Mouse (Mus musculus) gastrocnemius, adult 18-20 months (tissue): Measurements from ENCODE around the gene Miga2. TPM values are rescaled to one million over a fixed set of nuclear protein-coding genes. Genes with fewer than 3 reads are reported as not detected.
A peak's percentile ranks its signal among the peaks of the same experiment; 100 is the strongest.

Source experiments
- DNase-seq: peaks from one replicate; pipeline ENCODE4 v3.0.0; 2021; ENCODE audit warnings: low spot score
- long read RNA-seq, 2 experiments: library from polyadenylated mRNA; stranded (forward); transcript quantifications; one replicate each; pipeline ENCODE4 v2.0.0; 2021
- total RNA-seq, 2 experiments: library from RNA; stranded (reverse); gene quantifications; 2 replicates each; pipeline ENCODE4 v1.2.3; 2021

The Miga2 gene
- 10 to 100 TPM; 24.8 to 31.0 TPM for total RNA-seq
- long read RNA-seq, experiment 1, transcript Miga2-201 (16 exons, 3,381 nt), result major isoform, 11 of 24 reads
- long read RNA-seq, experiment 1, partial matches to known transcripts, result 2 of 24 reads
- long read RNA-seq, experiment 1, other reads (novel, unspliced or antisense), result 7 of 24 reads
- long read RNA-seq, experiment 2, transcript Miga2-201 (16 exons, 3,381 nt), result major isoform, 12 of 29 reads
- long read RNA-seq, experiment 2, partial matches to known transcripts, result 8 of 29 reads
- long read RNA-seq, experiment 2, other reads (novel, unspliced or antisense), result 8 of 29 reads

- peak; percentile 100 for DNase-seq
Measured at GRCm38 (mm10) chr2:30363773-30364650, at the start of gene Miga2. TSS of gene Miga2 (plus strand) at chr2:30364233.

DNA sequence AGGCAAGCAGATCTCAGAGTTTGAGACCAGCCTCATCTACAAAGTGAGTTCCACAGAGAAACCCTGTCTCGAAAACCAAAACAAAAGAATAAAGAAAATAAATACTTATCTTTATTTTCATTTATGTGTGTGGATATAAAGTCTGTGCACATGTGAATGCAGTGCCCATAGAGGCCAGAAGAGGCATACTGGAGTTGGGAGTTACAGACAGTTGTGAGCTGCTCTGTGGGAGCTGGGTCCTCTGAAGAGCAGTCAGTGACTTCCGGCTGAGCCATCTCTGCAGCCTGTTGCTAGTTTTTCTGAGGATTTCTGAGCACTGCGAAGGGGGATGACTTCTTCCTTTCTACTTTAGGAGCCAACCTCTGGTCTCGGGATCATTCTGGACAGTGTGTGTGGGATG lies 47.9 kb upstream of the Miga2 start:
- no peak for DNase-seq

GRCm38 (mm10) chr2:30316955-30317354 lies 47.1 kb upstream of the Miga2 start:
- no peak for DNase-seq

DNA sequence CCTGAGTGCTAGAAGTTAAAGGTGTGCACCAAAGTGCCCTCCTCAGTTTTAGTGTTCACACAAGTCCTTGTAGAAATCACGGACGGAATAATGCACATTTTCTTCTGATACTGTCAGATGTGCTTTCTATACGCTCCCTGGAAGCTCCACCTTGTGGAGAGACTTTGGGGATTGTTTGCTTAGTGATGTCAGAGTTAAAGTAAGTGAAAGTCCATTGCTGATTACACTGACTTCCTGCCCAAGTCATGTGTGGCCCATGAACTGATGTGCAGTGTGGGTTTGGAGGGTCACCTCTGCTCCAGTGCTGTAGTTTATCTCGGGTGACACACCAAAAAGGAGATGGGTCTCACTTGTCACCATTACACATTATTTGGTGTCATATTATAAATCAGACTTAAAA lies 44.8 kb upstream of the Miga2 start:
- DNase-seq, result no peak

DNA sequence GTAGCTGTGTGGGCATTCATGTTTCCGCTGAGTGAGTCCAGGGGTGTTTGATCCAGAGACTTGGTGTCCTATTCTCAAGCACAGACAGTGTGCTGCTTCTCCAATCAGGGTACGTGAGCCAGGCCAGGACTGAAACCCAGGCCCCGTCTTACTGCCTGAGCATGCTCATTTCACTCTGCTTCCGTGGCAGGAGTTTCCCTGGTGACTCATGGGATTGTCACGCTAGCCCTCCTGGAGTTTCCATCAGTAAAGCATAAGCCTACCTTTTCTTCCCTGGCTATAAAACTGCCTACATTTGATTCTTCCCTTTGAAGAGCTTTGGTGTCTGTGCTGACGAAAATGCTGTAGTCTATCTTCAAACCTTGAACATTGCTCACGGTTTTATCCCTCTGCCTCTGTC lies 40.9 kb upstream of the Miga2 start:
- no peak for DNase-seq

GRCm38 (mm10) chr2:30325296-30325695 lies 38.7 kb upstream of the Miga2 start:
- DNase-seq, result no peak

DNA sequence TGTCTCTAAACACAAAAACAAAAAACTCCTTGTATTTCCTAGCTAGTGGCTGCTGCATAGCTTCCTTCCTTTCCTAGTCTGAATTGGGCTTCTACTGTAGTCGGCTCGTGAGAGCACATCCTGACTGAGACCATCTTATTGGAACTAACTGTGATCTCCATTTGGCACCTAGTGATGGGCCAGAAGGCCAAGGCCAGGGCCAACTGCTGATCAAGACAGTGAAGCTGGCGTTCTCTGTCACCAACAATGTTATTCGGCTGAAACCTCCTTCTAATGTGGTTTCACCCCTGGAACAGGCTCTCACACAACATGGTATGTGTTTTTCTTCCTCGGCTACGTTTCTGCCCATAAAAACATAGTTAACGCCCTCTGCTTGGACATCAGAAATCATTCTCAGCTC lies 36.8 kb upstream of the Miga2 start:
- DNase-seq, result no peak

DNA sequence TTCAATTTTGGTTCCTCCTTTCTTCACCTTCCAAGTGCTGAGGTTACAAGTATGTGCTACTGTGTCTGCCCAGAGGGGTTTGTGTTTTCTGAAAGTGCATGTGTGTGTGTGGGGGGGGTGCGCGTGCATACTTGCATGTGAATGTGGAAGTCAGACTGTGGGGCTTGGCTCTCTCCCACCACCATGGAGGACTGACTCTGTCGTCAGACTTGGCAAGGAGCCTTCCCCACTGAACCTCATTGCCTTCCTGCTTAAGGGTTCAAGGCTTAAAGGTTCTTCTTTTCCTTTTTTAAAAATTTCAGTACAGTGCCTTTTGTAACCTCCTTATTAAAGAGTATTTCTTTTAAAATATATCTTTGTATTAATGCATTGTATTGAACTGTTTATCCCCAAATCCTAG lies 35.2 kb upstream of the Miga2 start:
- no peak for DNase-seq

GRCm38 (mm10) chr2:30335324-30335723 lies 28.7 kb upstream of the Miga2 start:
- no peak for DNase-seq

DNA sequence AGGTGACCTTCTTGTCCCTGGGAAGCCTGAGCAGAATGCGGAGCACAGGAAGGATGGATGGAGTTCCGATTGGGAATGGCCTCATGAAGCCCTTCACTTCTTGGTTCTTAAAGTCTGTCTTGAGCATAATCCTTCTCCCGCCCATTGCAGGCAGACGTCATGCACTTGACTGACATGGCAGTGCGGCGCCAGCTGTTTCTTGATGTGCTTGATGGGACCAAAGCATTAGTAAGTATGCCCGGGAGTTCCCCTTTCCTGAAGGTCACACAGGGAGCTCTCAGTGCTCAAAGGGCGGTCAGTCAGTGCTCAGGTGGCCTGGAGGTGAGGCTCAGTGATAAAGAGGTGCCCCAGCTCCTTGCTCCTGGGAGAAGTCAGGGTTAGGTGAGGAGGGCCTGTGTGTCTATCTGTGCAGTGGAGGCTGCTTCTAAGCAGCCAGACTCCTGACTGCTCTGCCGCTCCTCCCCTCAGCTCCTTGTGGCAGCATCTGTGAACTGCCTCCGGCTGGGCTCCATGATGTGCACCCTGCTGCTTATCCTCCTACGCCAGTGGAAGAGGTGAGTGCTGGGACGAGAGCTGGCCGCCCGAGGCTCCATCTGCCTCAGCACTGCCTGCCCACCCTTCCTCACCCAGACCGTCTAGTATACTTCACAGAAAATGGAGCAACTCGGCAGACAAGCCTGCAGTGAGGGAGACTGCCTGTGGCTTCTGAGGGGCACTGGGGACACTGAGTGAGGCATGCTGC lies 27.7 kb upstream of the Miga2 start:
- DNase-seq, result no peak

GRCm38 (mm10) chr2:30337179-30337578 lies 26.9 kb upstream of the Miga2 start:
- DNase-seq, result no peak

DNA sequence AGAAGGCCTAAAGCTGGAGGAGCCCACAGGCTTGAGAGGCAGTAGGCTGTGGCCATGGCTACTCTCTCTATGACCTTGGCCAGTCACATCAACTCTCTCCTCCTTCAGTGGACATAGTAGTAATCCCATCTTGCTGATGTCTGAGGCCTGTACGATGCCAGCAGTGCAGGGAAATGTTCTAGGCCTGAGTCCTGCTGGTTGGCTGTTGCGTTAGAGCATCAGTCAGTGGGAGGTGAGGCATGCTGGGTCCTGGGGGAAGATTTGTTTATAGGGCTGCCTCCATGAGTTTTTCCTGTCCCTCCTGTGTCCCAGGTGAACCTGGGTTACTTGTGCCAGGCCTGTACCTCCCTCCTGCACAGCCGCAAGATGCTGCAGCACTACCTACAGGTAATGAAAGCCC lies 22.0 kb upstream of the Miga2 start:
- no peak for DNase-seq

DNA sequence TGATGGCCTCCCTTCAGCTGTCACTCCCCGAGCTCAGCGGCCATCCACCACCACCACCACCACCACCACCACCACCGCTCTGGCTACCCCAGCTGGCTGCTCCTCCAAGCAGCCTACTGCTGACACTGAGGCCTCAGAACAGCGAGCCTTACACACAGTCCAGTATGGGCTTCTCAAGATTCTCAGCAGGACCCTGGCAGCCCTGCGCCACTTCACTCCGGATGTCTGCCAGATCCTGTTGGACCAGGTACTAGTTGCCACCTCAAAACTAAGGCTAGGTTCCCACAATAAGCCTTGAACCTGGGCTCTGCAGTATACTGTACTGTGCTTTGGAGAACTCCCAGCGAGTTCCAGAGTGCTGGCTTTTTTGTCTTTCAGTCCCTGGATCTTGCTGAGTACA lies 21.5 kb upstream of the Miga2 start:
- DNase-seq, result no peak

GRCm38 (mm10) chr2:30343601-30344137 lies 20.4 kb upstream of the Miga2 start:
- no peak for DNase-seq

DNA sequence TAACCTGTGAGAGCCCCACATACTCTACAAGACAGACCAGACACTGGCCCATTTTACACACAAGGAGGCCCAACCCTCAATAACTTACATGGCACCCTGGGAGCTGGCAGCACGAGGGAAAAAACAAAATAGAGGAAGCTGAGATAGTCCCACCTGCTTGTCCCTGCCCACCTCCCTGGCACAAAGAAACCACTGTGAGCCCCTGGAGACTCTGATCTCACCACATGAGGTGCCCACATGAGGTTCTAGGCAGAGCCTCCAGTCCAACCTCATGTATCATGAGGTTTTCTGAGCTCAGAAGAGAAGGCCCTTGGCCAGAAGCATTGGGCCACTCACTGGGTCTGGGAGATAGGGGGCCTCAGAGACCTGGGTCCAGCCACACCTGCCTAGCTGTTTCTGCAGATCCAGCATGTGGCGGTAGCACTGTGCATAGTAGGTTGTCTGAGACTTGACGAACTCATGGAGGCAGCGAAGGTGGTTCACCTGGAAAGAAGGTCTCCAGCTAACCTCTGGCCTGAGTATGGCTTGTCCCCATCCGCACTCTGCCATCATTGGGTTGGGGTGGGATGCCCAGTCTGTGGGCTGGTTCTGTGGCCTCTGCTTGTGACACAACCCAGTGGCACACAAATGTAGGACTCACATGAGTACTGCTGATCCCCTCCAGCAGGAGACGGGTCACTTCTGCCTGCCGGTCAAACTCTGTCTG lies 17.9 kb upstream of the Miga2 start:
- no peak for DNase-seq

- DNase-seq, result no peak
Measured at GRCm38 (mm10) chr2:30349196-30349595, 14.8 kb upstream of the Miga2 start.

DNA sequence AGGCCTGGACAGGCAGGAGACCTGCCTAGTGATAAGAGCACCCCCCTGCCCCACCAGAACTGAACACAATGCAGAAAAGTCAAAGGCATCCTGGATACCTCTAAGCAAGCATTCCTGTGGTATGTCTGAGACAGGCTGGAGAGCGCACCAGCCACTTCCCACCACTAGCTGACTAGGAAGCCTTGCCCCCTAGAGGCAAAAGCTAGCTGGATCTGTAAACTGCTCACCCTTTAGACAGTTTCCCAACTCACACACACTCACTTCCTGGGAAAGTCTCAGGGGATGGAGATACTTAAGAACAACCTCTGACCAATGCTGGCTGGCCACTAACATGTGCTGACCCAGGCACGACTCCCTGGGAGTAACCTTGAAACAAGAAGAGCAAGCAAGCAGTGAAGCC lies 12.9 kb upstream of the Miga2 start:
- no peak for DNase-seq

DNA sequence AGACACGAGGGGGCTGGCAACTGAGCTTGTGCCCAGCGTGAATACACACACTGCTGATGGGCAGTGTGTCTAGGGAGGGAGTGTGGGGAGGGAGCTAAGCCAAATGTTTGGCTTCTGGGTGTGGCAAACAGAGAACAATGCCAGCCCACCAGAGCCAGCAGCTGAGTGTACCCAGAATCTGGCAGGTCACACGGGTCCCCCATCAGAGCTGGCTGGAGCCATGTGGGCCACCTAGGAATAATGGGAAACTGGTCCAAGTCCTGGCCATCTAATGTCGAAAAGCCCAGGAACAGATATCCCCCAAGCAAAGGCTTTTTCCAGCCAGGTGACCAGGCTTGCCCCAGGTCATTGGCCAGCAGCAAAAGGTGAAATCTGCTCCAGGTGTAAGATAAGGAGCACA lies 8.2 kb upstream of the Miga2 start:
- DNase-seq, result no peak

GRCm38 (mm10) chr2:30356266-30356665 lies 7.8 kb upstream of the Miga2 start:
- DNase-seq, result no peak

DNA sequence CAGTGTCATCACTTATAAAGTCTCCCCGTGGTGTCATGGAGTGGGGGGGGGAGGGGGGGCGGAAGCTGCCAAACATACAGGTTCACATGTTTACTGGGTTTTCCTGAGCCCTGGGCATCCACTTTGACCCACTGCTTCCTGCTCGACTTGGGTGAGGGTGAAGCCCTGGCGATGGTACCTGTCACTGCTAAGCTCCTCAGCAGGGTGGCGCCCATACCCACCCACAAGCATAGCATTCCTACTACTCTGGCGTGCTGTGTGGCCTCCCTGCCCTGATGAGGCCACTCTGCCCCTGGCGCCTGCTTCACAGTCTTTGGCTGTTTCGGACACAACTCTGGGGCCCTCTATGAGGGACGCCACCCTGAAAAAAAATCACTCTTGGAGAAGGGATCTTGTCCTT lies 7.1 kb upstream of the Miga2 start:
- DNase-seq, result no peak
